In genomic region chr2:33784721-33785120, GRCm38 (mm10) we compare ENCODE assay signal across 18 mouse cellular contexts.
"Had no signal": no experiment of that assay in that cellular context is flagged by ENCODE, and none has a peak within 500 bp of the region (broad histone marks: within the 10 kb centered on the region; RNA-seq: fewer than 3 reads in every experiment).

No protein-coding gene starts in this region.

- ATAC-seq: liver, postnatal 0 days had no signal

- H3K4me3 ChIP-seq: limb, embryonic 12.5 days; limb, embryonic 15.5 days; myocyte; neural tube, embryonic 13.5 days had no signal

- H3K27ac ChIP-seq: liver, embryonic 14.5 days had no signal

- H3K27me3 ChIP-seq: limb, embryonic 12.5 days; limb, embryonic 15.5 days; neural tube, embryonic 13.5 days had no signal

- H3K9ac ChIP-seq: limb, embryonic 12.5 days; limb, embryonic 15.5 days; liver, embryonic 14.5 days; liver, postnatal 0 days; lung, embryonic 14.5 days had no signal

- H3K9me3 ChIP-seq: limb, embryonic 15.5 days; neural tube, embryonic 13.5 days had no signal

- H3K4me2 ChIP-seq: limb, embryonic 12.5 days; limb, embryonic 15.5 days; liver, embryonic 11.5 days; lung, embryonic 14.5 days; midbrain, embryonic 11.5 days had no signal

- DNase-seq: kidney, postnatal 14 days; kidney, postnatal 4 days; left cerebral cortex, postnatal 4 days; liver, postnatal 0 days; lung, embryonic 14.5 days; lung, postnatal 10 days; lung, postnatal 4 days; midbrain, embryonic 14.5 days; retina, postnatal 1 day; thymus, adult 18-20 months; thymus, postnatal 36 days had no signal
